Mouse (Mus musculus) midbrain, embryonic 12.5 days (tissue): Measurements from ENCODE around the gene Sh3d21. TPM values are rescaled to one million over a fixed set of nuclear protein-coding genes. Genes with fewer than 3 reads are reported as not detected.
A peak's percentile ranks its signal among the peaks of the same experiment; 100 is the strongest.

Experiments used
- ATAC-seq: fragments of 200-750 bp; cut with Nextera tagmentation; 2 replicates; pipeline ENCODE4 v1.8.0; 2017; ENCODE audit warnings: low read depth, moderate TSS enrichment, moderate library complexity; ENCODE audit not compliant: low FRiP score
- H3K27ac ChIP-seq: fragments of 300-500 bp; sonication (generic); replicated peaks from 2 replicates; pipeline ENCODE4 v1.5.1; 2016; ENCODE audit warnings: mild to moderate bottlenecking
- H3K27me3 ChIP-seq: fragments of 300-500 bp; sonication (generic); 2 replicates; pipeline ENCODE4 v1.6.1; 2016; ENCODE audit warnings: mild to moderate bottlenecking
- H3K36me3 ChIP-seq: fragments of 300-500 bp; sonication (generic); 2 replicates; pipeline ENCODE4 v1.6.1; 2016
- H3K4me1 ChIP-seq: fragments of 300-500 bp; sonication (generic); 2 replicates; pipeline ENCODE4 v1.6.1; 2016
- H3K4me2 ChIP-seq: fragments of 300-500 bp; sonication (generic); replicated peaks from 2 replicates; pipeline ENCODE4 v1.6.1; 2016; ENCODE audit warnings: mild to moderate bottlenecking, moderate library complexity
- H3K4me3 ChIP-seq: fragments of 300-500 bp; sonication (generic); 2 replicates; pipeline ENCODE4 v1.5.1; 2016; ENCODE audit warnings: mild to moderate bottlenecking
- H3K9ac ChIP-seq: fragments of 300-500 bp; sonication (generic); replicated peaks from 2 replicates; pipeline ENCODE4 v1.6.1; 2016; ENCODE audit warnings: mild to moderate bottlenecking, moderate library complexity
- H3K9me3 ChIP-seq: fragments of 300-500 bp; sonication (generic); 2 replicates; pipeline ENCODE4 v1.6.1; 2016; ENCODE audit warnings: mild to moderate bottlenecking
- WGBS: fragments of 180-500 bp; shearing (Covaris S2); methylation state at CpG from one replicate; pipeline ENCODE4 v1.1.7; 2016; 5-methylcytosine and 5-hydroxymethylcytosine counted together
- polyA plus RNA-seq: library from polyadenylated mRNA; unstranded; fragments of >200 nt; fragmentation: Nextera tagmentation; extraction: Ambion mirVana; gene quantifications from 2 replicates; pipeline ENCODE4 v1.2.1, GENCODE M21; 2016

The Sh3d21 gene
- polyA plus RNA-seq, result 1.6 and 1.7 TPM in 2 replicates

GRCm38 (mm10) chr4:126163067-126163659 lies at the start of gene Sh3d21:
Gene Sh3d21, minus strand, starts transcription at chr4:126163491.
- peaks cover 12% of the 10 kb centered on the region for H3K4me1 ChIP-seq
- no peaks in the 10 kb centered on the region for H3K9me3 ChIP-seq
- H3K4me3 ChIP-seq, result peak within 1 kb of the TSS; percentile 46
- 5% methylated on average over 22 of the region's 22 CpGs for WGBS
- peak within 1 kb of the TSS; percentile 57 for H3K9ac ChIP-seq
- no peak within 1 kb of the TSS for H3K27ac ChIP-seq
- no peak; the same call in 1 of the 2 replicates for ATAC-seq
- H3K4me2 ChIP-seq, result peak within 1 kb of the TSS; percentile 82
- H3K27me3 ChIP-seq, result 0 out of 2 replicates have a peak, but pooled peaks cover 7% of the 10 kb centered on the region
- H3K36me3 ChIP-seq, result peaks cover 28% of the 10 kb centered on the region

DNA sequence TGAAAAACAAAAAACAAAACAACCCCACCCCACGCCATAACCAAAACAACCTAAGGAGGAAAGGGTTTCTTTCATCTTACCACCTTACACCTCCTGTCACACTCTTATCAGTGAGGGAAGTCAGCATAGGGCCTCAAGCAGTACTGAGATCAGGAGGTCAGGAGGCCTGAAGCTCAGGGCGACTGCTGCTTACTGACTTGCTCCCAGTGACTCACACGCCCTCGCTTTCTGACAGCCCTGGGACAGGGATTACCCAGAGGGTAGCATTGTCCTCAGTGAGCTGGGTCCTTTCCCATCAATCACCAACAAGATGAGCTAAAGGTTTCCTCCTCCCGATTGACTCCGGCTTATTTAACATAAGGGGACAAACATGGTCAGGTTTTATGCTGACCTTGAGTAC lies 43.8 kb upstream of the Sh3d21 start:
- WGBS, result 59% methylated on average over 6 of the region's 6 CpGs
- H3K9ac ChIP-seq, result no peak overlapping the region

DNA sequence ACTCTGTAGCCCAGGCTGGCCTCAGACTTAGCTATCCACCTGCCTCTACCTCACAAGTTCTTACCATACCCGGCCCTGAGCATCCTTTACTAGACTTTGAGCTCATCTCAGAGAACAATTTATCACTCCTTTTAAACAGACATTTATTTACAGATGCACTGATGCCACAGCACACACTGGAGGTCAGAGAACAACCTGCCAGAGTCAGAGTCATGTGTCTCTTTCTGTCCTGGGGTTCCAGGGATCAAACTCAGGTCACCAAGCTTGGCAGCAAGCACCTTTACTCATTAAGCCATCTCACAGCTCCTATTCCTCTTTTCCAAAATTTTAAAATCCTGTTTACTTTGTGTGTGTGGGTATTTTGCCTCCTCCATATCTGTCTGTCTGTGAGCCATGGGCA lies 42.1 kb upstream of the Sh3d21 start:
- H3K4me2 ChIP-seq, result no peak overlapping the region

More for the DNA sequence above, 43.8 kb upstream of the Sh3d21 start:
- H3K27me3 ChIP-seq, result no peaks in the 10 kb centered on the region
- no peak overlapping the region for H3K4me2 ChIP-seq
- no peak overlapping the region for H3K4me3 ChIP-seq
- no peak for ATAC-seq
- H3K27ac ChIP-seq, result no peak overlapping the region
- H3K36me3 ChIP-seq, result no peaks in the 10 kb centered on the region
- H3K4me1 ChIP-seq, result peaks cover 3% of the 10 kb centered on the region; the same call in 1 of the 2 replicates
- no peaks in the 10 kb centered on the region for H3K9me3 ChIP-seq

DNA sequence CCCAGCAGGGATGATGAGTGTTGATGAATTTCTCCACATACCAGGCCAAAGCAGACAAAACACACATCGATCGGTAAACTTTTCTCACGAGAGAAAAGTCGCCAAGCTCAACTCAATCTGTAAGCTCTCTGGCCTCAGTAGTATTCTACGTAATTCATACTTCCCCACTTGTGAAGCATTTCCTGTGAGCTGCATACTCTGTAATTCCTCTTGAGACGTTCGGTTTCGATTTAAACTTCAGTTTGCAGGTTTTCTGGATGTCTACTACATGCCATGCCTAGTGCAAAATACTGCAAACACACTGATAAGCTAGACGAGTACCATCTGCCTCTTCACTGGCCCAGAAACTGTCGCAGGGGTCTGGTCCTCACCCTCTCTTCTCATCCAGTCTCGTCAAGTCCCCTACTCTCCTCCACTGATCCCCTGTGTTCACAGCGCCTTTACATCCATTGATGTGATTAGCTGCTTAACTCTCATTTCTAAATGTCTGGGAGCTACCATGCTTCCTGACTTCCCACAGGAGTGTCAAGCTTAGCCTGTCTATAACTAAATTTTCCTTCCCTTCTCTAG lies 41.5 kb upstream of the Sh3d21 start:
- no peaks in the 10 kb centered on the region for H3K36me3 ChIP-seq
- no peak overlapping the region for H3K9ac ChIP-seq
- H3K4me2 ChIP-seq, result no peak overlapping the region
- no peak for ATAC-seq
- H3K9me3 ChIP-seq, result no peaks in the 10 kb centered on the region
- no peak overlapping the region for H3K4me3 ChIP-seq
- H3K4me1 ChIP-seq, result peaks cover 19% of the 10 kb centered on the region
- WGBS, result 90% methylated on average over 12 of the region's 12 CpGs
- no peak overlapping the region for H3K27ac ChIP-seq
- H3K27me3 ChIP-seq, result no peaks in the 10 kb centered on the region

More for the DNA sequence above, 42.1 kb upstream of the Sh3d21 start:
- 70% methylated on average over 1 of the region's 1 CpGs for WGBS
- Histone ChIP-seq H3K4me3 (no peak overlapping the region), H3K36me3 (no peaks in the 10 kb centered on the region), H3K9me3 (no peaks in the 10 kb centered on the region), H3K4me1 (peaks cover 13% of the 10 kb centered on the region), H3K9ac (no peak overlapping the region), H3K27me3 (no peaks in the 10 kb centered on the region), H3K27ac (no peak overlapping the region)
- ATAC-seq, result no peak

GRCm38 (mm10) chr4:126204016-126204415 lies 40.7 kb upstream of the Sh3d21 start:
- Histone ChIP-seq H3K4me1 (peaks cover 19% of the 10 kb centered on the region), H3K4me3 (no peak overlapping the region), H3K36me3 (no peaks in the 10 kb centered on the region), H3K9ac (no peak overlapping the region), H3K27me3 (no peaks in the 10 kb centered on the region), H3K27ac (no peak overlapping the region), H3K4me2 (no peak overlapping the region), H3K9me3 (no peaks in the 10 kb centered on the region)
- WGBS, result 88% methylated on average over 8 of the region's 8 CpGs
- ATAC-seq, result no peak

DNA sequence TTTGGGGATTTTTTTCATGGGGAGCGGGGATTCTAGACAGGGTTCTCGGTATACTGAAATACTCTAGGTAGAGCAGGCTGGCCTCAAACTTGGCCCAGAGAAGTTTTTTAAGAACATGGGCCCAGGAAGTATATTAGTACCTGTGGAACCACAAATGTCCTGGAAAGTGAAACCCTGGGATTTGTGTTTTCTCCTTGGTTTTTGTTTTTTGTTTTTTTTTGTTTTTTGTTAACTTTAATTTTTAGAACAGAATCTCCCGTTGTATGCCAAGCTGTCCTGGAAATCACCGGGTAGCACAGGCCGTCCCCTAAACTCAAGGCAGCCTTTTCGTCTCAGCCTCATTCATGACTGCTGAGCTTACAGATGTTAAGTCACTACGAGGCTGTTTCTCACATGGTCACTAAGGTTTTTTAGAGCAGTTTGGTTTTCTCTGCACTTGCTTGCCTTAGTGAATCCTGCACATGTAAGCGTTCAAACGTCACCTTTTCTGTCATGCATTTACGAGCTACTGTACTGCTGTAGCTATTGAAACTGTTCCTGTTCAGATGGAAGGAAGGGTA lies 40.1 kb upstream of the Sh3d21 start:
- Histone ChIP-seq H3K9ac (peak overlapping the region; percentile 55), H3K36me3 (no peaks in the 10 kb centered on the region), H3K27me3 (no peaks in the 10 kb centered on the region), H3K4me1 (peaks cover 22% of the 10 kb centered on the region), H3K4me3 (peak overlapping the region; percentile 76), H3K4me2 (peak overlapping the region; percentile 56), H3K9me3 (no peaks in the 10 kb centered on the region), H3K27ac (peak overlapping the region; percentile 80)
- WGBS, result 73% methylated on average over 10 of the region's 10 CpGs
- no peak for ATAC-seq

DNA sequence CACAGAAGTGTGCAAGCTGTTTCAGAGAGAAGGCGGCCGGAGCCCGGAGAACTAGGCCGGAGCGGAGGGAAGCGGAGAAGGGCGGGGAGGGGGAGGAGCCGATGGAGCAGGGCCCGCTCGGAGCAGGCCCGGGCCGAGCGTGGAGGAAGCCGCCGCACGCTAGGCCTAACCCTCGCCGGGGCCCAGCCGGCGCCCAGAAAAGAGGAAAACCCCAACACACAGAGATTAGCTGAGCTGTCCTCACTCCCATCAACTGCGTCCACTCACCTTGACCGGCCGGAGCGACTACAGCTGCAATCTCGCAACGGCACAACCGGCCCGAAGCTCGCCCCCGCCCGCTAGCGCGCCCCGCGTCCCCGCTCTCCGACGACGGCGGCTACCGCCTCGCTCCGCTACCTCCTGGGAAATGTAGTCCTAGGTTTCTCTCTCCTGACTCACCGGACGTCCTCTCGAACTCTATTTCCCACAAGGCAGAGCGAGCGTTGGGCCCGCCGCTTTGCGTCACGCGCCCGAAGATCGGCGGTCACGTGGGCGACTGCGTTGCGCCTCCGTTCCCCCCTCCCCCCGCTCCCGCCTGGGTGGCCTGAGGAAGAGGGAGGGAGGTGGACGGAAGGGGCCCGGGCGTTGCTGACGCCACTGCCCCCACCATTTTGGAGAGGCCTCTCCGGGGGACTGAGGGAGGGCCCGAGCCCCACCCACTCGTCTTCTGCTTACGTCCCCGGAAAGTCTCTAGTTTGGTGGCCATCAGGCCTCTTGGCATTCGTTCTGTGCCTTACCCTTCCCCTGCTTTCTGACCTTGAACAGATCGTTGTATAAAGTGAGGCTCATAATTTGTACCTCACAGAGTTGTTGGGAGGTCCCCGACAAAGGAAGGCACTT lies 39.3 kb upstream of the Sh3d21 start, which contains the start of gene Thrap3:
Gene Thrap3 (minus strand): TSS at position 458 of the 879 bp plus-strand sequence.
- WGBS, result under 1% methylated on average over 74 of the region's 75 CpGs
- H3K4me2 ChIP-seq, result peak within 1 kb of the TSS; percentile 66

DNA sequence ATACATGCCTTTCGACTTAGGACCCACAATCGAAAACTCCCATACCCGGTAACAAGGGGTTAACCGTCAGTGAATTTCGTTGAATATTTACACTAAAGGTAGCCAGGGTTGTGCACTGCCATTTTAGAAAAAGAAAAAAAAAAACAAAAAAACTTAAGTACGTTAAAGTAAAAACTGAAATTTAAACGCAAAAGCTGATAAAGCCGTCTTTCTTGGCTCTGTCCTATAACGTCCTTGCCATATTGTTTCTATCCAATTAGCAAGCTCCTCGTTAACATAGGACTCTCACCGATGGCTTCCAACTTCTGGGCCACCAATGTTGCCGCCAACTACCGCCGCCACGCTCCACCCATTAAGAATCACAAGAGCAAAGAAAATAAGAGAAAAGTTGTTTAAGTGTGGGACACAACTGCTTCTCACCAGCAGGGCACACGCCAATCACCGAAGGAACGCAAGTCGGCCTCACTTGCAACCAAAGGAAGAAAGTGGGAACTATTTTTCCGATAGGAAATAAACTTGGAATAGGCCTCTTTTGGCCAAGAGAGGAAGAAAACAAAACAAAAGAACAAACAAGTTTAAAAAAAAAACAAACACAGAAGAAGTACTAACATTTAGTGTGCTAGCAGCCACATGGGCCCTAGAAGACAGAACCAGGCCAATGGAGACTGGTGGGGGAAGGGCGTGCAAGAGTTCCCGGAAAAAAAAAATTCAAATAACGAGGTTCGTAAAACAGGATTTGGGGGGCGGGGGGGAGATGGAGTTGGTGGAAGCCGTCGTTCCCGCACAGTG lies 38.4 kb upstream of the Sh3d21 start:
- Histone ChIP-seq H3K4me3 (peak overlapping the region; percentile 76), H3K9ac (peak overlapping the region; percentile 86), H3K9me3 (no peaks in the 10 kb centered on the region), H3K27me3 (no peaks in the 10 kb centered on the region), H3K36me3 (no peaks in the 10 kb centered on the region), H3K27ac (peak overlapping the region; percentile 93), H3K4me2 (peak overlapping the region; percentile 66), H3K4me1 (peaks cover 22% of the 10 kb centered on the region)
- 1% methylated on average over 28 of the region's 28 CpGs for WGBS
- no peak for ATAC-seq

More for the DNA sequence above, 39.3 kb upstream of the Sh3d21 start, which contains the start of gene Thrap3:
- H3K27me3 ChIP-seq, result no peaks in the 10 kb centered on the region
- peak within 1 kb of the TSS; percentile 76 for H3K4me3 ChIP-seq
- H3K9me3 ChIP-seq, result no peaks in the 10 kb centered on the region
- ATAC-seq, result peak; percentile 99
- peak within 1 kb of the TSS; percentile 93 for H3K27ac ChIP-seq
- peak within 1 kb of the TSS; percentile 86 for H3K9ac ChIP-seq
- no peaks in the 10 kb centered on the region for H3K36me3 ChIP-seq
- peaks cover 22% of the 10 kb centered on the region for H3K4me1 ChIP-seq

GRCm38 (mm10) chr4:126200656-126201055 lies 37.4 kb upstream of the Sh3d21 start:
- Histone ChIP-seq H3K9ac (peak overlapping the region; percentile 86; the same call in 1 of the 2 replicates), H3K4me1 (peaks cover 22% of the 10 kb centered on the region), H3K36me3 (no peaks in the 10 kb centered on the region), H3K4me3 (peak overlapping the region; percentile 76), H3K9me3 (no peaks in the 10 kb centered on the region), H3K4me2 (peak overlapping the region; percentile 66), H3K27me3 (no peaks in the 10 kb centered on the region), H3K27ac (no peak overlapping the region)
- 81% methylated on average over 2 of the region's 2 CpGs for WGBS
- no peak for ATAC-seq

- Histone ChIP-seq H3K27ac (no peak overlapping the region), H3K4me3 (peak overlapping the region; percentile 76; the same call in 1 of the 2 replicates), H3K27me3 (no peaks in the 10 kb centered on the region), H3K4me2 (peak overlapping the region; percentile 66), H3K9me3 (no peaks in the 10 kb centered on the region), H3K36me3 (no peaks in the 10 kb centered on the region), H3K9ac (0 out of 2 replicates have a peak overlapping the region, but pooled peaks have one; percentile 7), H3K4me1 (peaks cover 22% of the 10 kb centered on the region)
- no peak for ATAC-seq
- WGBS, result 70% methylated on average over 1 of the region's 1 CpGs
These were observed 36.7 kb upstream of the Sh3d21 start for GRCm38 (mm10) chr4:126200036-126200435.

- no peak overlapping the region for H3K4me2 ChIP-seq
- no peaks in the 10 kb centered on the region for H3K27me3 ChIP-seq
- no peak for ATAC-seq
- WGBS, result 88% methylated on average over 6 of the region's 6 CpGs
- H3K27ac ChIP-seq, result no peak overlapping the region
- H3K4me3 ChIP-seq, result no peak overlapping the region
- no peaks in the 10 kb centered on the region for H3K36me3 ChIP-seq
- peaks cover 22% of the 10 kb centered on the region for H3K4me1 ChIP-seq
- H3K9me3 ChIP-seq, result no peaks in the 10 kb centered on the region
- no peak overlapping the region for H3K9ac ChIP-seq
These were observed 36.3 kb upstream of the Sh3d21 start for GRCm38 (mm10) chr4:126199556-126199955.
